Mouse (Mus musculus) ES-E14 (cell line): ENCODE results near the gene Rasa3. TPM values are rescaled to one million over a fixed set of nuclear protein-coding genes. Genes with fewer than 3 reads are reported as not detected.

Experiments
- DNase-seq: peaks from one replicate; pipeline ENCODE4 v3.0.0-alpha.2; 2013; ENCODE audit warnings: low read depth, low spot score
- H3K27ac ChIP-seq: 2 replicates; pipeline ENCODE4 v1.5.1; 2012; ENCODE audit warnings: low read depth, mild to moderate bottlenecking, low read length, moderate library complexity, mixed read lengths; ENCODE audit not compliant: poor library complexity, insufficient read depth, severe bottlenecking
- H3K36me3 ChIP-seq: 2 replicates; pipeline ENCODE4 v1.6.1; 2012; ENCODE audit warnings: mild to moderate bottlenecking, low read length, moderate library complexity, mixed read lengths; ENCODE audit not compliant: control insufficient read depth, poor library complexity, insufficient read depth, severe bottlenecking
- H3K4me1 ChIP-seq, 2 experiments: fragments of 150-350 bp in 1 of 2; sonication (generic) in 1 of 2; 2 replicates each; pipeline ENCODE4 v1.6.1; 2012; ENCODE audit warnings: low read length in 2 of 2, mild to moderate bottlenecking in 1 of 2, mixed read lengths in 1 of 2; ENCODE audit not compliant: control insufficient read depth in 2 of 2, insufficient read depth in 2 of 2, poor library complexity in 1 of 2
- H3K4me3 ChIP-seq, 2 experiments: fragments of 150-350 bp in 1 of 2; sonication (generic) in 1 of 2; 2 replicates each; pipeline ENCODE4 v1.5.1; 2012; ENCODE audit warnings: low read length in 2 of 2, low read depth in 1 of 2, mild to moderate bottlenecking in 1 of 2, mixed read lengths in 1 of 2; ENCODE audit not compliant: insufficient read depth in 1 of 2, poor library complexity in 1 of 2, severe bottlenecking in 1 of 2
- H3K9ac ChIP-seq: 2 replicates; pipeline ENCODE4 v1.6.1; 2012; ENCODE audit warnings: low read depth, mild to moderate bottlenecking, low read length, mixed read lengths; ENCODE audit not compliant: poor library complexity, insufficient read depth, severe bottlenecking
- H3K9me3 ChIP-seq: fragments of 150-350 bp; sonication (generic); 2 replicates; pipeline ENCODE4 v1.6.1; 2012; ENCODE audit warnings: low read depth, mild to moderate bottlenecking, low read length; ENCODE audit not compliant: control insufficient read depth, insufficient read depth
- CHD2 ChIP-seq: IDR thresholded peaks from 2 replicates; pipeline ENCODE4 v1.6.1; 2014; ENCODE audit warnings: mild to moderate bottlenecking, low read depth, low read length, inconsistent platforms
- HCFC1 ChIP-seq: IDR thresholded peaks from 2 replicates; pipeline ENCODE4 v1.6.1; 2012; ENCODE audit warnings: low read length, inconsistent platforms, borderline replicate concordance; ENCODE audit not compliant: insufficient read depth
- MAFK ChIP-seq: IDR thresholded peaks from 2 replicates; pipeline ENCODE4 v1.6.1; 2014; ENCODE audit warnings: mild to moderate bottlenecking, low read depth, low read length, inconsistent platforms; ENCODE audit not compliant: insufficient read depth
- ZC3H11A ChIP-seq: IDR thresholded peaks from 2 replicates; pipeline ENCODE4 v1.6.1; 2012; ENCODE audit warnings: low read depth, mild to moderate bottlenecking, inconsistent platforms, low read length, borderline replicate concordance
- ZNF384 ChIP-seq: IDR thresholded peaks from 2 replicates; pipeline ENCODE4 v1.6.1; 2012; ENCODE audit warnings: low read depth, low read length, inconsistent platforms
- in situ Hi-C, 2 experiments: fragments of 600-800 bp; cut with MboI; formaldehyde crosslinking; loops; one replicate each; pipeline ENCODE4 v1.15.1; 2025; ENCODE audit warnings: low sequenced_read_pairs in 2 of 2, inconsistent platforms in 1 of 2; ENCODE audit not compliant: unreplicated experiment in 2 of 2
- total RNA-seq: library from RNA; depleted of rRNA; stranded (reverse); fragments of 300-350 nt; gene quantifications from 2 replicates; pipeline ENCODE4 v1.2.3, GENCODE M21; 2012

Rasa3 gene
- total RNA-seq, 1 experiment, result 14.4 TPM

DNA sequence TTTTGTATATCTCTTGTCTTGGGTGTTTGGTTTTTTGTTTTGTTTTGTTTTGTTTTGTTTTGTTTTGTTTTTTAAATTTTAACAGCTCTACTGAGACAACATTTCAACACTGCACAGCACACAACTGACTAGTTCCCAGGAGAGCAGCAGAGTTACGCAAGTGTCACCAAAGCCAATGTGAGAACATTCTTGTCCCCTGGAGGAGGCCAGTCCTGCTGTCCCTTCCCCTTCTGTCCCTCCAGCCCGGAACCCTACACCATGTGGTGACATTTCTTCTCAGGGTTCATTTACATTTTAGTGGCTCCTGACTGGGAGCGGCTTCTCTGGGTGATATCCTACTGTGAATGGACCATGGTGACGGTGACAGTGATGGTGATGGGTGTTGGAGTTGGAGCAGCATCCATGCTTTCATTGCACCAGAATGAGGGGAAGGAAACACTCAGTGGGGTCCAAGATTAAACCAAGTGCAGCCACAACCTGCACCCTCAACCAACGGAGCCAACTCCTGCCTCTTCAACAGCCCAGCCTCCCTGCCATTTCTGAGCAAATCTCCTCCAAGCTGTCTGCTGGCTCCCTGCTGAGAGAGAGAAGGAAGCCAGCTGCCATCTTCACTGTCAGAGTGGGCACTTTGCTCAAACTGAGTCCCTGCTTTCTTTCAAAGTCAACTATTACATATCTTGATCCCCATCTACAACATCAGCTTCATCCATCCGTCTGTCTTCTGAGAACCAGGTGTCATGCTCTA lies 32.3 kb downstream of the Rasa3 start:
- TF ChIP-seq HCFC1, result no peak
- no peak for TF ChIP-seq ZC3H11A
- no peak for TF ChIP-seq ZNF384
- TF ChIP-seq CHD2, result no peak
- TF ChIP-seq MAFK, result no peak
- H3K9ac ChIP-seq, result no peak overlapping the region
- no peak overlapping the region for H3K27ac ChIP-seq
- no peaks in the 10 kb centered on the region for H3K36me3 ChIP-seq
- H3K4me1 ChIP-seq, result peaks cover 0 to 11% of the 10 kb centered on the region in 2 experiments; a peak in 1 of 4 replicates
- DNase-seq, result no peak
- H3K4me3 ChIP-seq, result no peak overlapping the region
- in situ Hi-C loops, result no loop called here
- H3K9me3 ChIP-seq, result no peaks in the 10 kb centered on the region

GRCm38 (mm10) chr8:13644155-13644554 lies 33.2 kb downstream of the Rasa3 start:
- TF ChIP-seq HCFC1 (no peak), CHD2 (no peak), MAFK (no peak), ZC3H11A (no peak), ZNF384 (no peak)
- Histone ChIP-seq H3K27ac (no peak overlapping the region), H3K36me3 (no peaks in the 10 kb centered on the region), H3K9me3 (no peaks in the 10 kb centered on the region), H3K4me1 (peaks cover 0 to 11% of the 10 kb centered on the region in 2 experiments; a peak in 1 of 4 replicates), H3K9ac (no peak overlapping the region), H3K4me3 (no peak overlapping the region)
- in situ Hi-C loops, result no loop called here
- DNase-seq, result no peak

GRCm38 (mm10) chr8:13642659-13643181 lies 34.7 kb downstream of the Rasa3 start:
- TF ChIP-seq HCFC1, result no peak
- TF ChIP-seq ZC3H11A, result no peak
- TF ChIP-seq CHD2, result no peak
- no peak for TF ChIP-seq MAFK
- TF ChIP-seq ZNF384, result no peak

GRCm38 (mm10) chr8:13641206-13641605 lies 36.2 kb downstream of the Rasa3 start:
- no peak for DNase-seq
- Histone ChIP-seq H3K36me3 (no peaks in the 10 kb centered on the region), H3K4me3 (no peak overlapping the region), H3K9me3 (no peaks in the 10 kb centered on the region), H3K4me1 (peaks cover 0 to 4% of the 10 kb centered on the region in 2 experiments; a peak in 1 of 4 replicates), H3K9ac (no peak overlapping the region), H3K27ac (no peak overlapping the region)
- TF ChIP-seq MAFK (no peak), CHD2 (no peak), ZC3H11A (no peak), HCFC1 (no peak), ZNF384 (no peak)
- in situ Hi-C loops, result no loop called here

More at GRCm38 (mm10) chr8:13642659-13643181, 34.7 kb downstream of the Rasa3 start:
- DNase-seq, result no peak
- Histone ChIP-seq H3K9ac (no peak overlapping the region), H3K36me3 (no peaks in the 10 kb centered on the region), H3K4me3 (no peak overlapping the region), H3K4me1 (peaks cover 0 to 4% of the 10 kb centered on the region in 2 experiments; a peak in 1 of 4 replicates), H3K27ac (no peak overlapping the region), H3K9me3 (no peaks in the 10 kb centered on the region)
- in situ Hi-C loops, result no loop called here
